Mouse (Mus musculus) layer of hippocampus, adult 8-10 months (tissue): Measurements from ENCODE around the gene Mesd. TPM values are rescaled to one million over a fixed set of nuclear protein-coding genes. Genes with fewer than 3 reads are reported as not detected.

ENCODE experiments used
- DNase-seq, 2 experiments: peaks; one replicate each; pipeline ENCODE4 v3.0.0; 2022; ENCODE audit warnings: low spot score in 2 of 2
- total RNA-seq, 4 experiments: library from RNA; stranded (reverse); gene quantifications; 2 replicates each; pipeline ENCODE4 v1.2.4; 2022

The Mesd gene
- total RNA-seq, 4 experiments from 2014 or later: 65.0 to 75.1 (median 68.2) TPM

DNA sequence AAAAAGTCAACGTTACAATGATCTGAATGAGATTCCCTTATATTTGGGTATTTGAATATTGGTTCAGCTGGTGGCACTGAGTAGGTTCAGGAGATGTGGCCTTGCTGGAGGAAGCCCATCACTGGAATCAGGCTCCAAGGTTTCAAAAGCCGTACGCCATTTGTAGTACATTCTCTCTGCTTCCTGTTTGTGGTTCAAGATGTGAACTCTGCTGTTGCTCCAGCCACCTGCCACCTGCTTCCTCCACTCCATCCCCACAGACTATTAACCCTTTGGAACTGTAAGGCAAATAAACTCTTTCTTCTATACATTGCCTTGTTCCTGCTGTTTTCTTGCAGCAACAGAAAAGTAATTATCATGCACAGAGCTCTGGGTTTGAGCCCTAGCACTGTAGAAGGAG, 27.6 kb downstream of the Mesd start:
- no peak for DNase-seq

DNA sequence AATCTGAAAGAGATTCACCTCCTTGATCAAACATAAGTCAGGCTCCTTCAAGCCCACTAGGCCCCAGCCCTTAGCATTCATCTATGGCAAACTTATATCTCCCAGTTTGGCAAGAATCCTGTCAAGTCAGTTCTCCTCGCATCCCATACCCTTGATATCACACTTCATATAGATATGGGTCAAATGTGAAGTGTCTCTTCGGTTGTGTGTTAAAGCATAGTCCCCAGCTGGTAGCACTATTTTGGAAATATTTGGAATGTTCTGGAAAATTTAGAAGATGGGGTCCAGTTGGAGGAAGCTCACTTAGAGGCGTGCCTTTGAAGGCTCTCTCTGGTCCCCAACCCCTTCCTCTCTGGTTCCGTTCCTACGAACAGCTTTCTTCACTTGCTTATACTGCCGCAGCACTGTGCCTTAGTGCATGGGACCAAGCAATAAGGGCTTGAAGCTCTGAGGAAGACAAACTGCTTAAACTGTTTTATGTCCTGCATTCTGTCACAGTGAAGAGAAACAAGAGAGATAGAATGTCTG, 29.2 kb downstream of the Mesd start:
- no peak for DNase-seq

DNA sequence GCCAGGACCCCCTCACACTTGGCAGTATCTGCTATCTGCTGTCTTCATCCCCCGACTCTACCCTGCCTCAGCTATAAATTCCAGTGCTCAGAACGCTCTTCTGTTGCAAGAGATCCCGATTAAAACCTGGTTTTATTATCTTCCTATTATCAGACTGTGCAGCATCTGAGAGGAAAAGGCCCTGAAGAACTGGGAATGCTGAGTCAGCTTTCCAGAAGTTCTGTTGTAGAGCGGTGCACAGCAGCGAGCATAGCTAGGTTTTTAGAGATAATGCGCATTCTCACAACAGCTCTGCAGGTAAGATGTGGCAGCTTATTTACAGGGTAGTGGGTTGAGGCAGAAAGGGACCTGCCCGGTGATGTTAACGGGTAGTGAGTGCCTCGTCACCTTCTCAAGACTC, 29.7 kb downstream of the Mesd start:
- no peak for DNase-seq

DNA sequence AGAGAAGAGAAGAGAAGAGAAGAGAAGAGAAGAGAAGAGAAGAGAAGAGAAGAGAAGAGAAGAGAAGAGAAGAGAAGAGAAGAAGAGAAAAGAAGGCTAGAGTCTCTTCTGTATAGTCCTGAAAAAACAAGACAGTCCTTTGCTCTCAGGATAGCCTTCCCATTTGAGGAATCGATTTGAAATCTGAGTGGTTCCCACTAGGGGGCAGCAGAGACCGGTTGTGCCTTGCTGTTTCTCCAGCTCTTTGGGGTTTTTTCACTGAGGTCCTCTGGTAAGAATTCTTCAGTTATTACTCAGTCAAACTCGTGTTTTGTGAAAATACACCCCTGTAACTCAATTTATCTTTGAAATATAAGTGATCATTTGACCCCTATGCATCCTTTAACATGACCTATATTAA, 30.3 kb downstream of the Mesd start:
- DNase-seq: peak; percentile 66 to 85

DNA sequence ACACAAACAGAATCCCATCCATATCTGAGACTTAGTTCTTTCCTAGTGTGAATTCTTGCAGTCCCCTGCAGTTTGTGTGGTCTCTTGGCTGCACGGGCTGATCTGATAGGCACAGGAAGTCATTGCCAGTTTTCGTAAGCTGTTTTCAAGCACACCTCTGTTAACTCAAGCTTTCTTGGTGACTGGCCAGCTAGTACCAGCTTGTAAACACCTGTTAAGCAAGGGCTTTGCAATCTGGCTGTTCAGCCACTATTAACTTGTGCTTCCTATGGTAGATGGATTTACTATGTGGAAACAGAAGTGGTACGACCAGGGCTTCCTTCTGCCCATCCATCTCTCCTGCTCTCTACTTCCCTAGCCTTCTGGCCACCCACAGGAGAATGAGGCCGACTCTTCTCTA, 36.0 kb downstream of the Mesd start:
- no peak for DNase-seq

DNA sequence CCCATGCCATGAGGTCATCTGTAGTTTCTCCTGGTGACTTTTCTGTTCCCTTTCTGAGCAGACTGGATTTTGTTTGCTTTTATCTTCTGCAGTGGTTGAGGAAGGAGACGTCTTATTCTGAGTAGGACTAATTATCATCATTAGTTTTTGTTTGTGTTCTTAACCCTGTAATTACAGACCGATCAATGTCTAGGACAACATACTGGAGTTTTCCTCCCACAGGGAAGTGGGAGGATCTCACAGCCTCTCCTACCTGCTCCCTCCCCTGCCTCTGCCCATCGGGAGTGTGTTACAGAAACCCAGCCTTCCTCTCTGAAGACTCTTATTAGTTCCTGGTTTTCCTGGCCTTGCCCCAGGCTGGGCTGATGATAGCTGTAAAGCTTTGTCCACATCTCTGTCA, 37.4 kb downstream of the Mesd start:
- DNase-seq: no peak

DNA sequence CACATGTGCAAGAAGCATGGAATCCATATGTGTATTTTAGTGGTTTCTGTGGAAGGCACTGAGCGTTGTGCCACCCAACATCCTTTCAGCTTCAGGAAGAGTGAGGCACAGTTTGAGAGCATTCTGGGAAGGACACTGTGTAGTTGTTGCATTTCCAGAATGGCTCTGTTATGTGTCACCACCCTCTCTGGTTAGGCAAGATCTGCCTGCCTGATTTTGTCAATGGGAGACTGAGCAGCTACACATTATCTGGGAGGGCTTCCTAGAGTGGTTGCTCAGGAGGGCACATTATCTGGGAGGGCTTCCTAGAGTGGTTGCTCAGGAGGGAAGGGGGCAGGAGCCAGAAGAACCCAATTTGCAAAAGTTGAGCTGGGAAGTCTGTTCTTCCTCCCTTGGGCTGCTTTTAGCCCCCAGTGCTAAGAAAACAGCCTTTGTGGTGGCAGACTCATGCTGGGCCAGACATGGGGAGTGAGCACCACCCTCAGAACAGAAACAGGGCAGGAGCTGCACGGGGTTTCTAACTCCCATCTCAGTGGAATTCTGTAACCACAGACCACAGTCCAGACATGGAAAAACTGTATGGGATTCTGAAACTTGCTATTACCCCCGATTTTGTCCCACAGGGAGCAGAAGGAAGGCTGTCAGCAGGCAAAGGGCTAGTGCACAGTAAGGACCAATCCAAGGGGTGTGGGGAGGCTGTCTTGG, 54.9 kb downstream of the Mesd start:
- DNase-seq: no peak

DNA sequence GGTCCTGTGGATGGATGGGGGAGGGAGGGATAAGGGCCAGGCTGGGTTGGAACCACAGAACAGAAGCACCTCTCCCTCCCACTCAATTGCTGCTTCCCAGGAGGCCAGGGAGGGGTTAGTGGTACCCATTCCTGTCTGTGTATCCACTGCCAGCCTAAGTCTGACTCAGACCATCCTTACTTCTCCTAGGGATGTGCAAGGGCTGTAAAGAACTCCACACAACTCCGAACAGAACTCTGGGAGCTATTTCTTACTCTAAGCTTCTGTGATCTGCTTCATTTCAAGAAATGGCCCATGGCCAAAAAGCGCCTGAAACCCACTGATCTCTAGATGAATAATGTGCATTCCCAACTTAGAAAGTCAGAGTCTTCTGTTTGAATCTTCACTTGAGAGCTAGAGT, 55.9 kb downstream of the Mesd start:
- no peak for DNase-seq

DNA sequence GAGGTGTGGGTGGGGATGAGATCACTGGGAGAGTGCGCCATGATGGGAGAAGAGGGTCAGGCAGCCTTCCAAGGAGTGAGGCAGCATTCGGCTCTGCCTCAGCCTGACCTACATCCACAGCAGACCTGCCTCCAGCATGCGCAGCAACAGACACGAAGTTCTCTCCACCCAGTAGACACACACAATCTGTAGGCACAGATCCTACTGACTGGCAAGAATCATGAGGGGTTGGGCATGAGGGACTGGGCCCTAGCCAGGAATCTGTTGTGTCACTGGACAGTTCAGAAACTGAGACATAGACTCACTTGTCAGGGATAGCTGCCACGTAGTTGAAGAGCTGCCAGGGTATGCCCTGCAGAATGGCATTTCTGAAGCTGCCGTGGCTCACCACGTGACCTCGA, 57.4 kb downstream of the Mesd start:
- DNase-seq: peak; percentile 36 to 37

DNA sequence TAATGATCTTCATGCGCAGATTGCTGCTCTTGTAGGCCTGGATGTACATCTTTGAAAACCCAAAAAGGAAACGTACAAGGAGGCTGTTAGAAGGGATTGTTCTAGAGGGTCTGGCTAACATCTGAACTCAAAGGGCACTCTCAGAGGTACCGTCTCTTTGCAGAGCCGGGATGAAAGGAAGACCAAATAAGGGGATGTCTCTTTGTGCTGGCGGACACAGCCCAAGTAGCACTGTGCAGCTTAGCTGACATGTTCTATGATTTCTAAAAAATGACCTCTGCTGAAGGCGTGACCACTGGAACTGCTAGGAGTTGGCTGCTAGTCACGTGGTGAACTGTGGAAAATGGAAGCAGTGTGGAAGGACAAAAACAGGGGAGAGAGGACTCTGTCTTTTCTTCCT, 64.5 kb downstream of the Mesd start:
- DNase-seq: no peak

DNA sequence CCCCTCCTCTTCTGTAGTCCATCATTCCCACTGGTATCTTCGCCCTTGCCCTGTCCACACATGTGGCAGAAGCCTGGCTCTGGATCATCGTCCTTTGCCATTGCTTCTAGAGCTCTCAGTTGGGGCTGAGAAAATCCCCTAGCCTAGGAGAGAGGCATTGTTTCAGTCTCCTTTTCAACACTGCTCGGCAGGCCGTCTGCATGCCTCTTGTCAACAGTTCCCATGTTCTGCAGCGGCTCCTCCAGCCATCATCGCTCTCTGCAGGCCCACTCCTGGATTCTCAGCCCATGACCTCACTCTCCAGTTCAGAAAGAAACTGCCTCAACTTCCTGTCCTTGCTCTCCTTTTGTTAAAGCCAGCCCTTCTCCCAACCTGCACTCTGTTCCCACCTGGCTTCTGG, 65.4 kb downstream of the Mesd start:
- no peak for DNase-seq

Other genes with a start within 250 kb of the Mesd start
- gene Il16, start 138.7 kb upstream of the Mesd start, total RNA-seq: 10 to 100 TPM; 48.4 to 58.4 (median 54.1) TPM
- gene Cfap161, start 89.6 kb upstream of the Mesd start, total RNA-seq: 1 to 10 TPM; 1.2 to 2.2 (median 1.8) TPM
- gene Tlnrd1, start 161 bp upstream of the Mesd start, total RNA-seq: 10 to 100 TPM; 18.6 to 20.7 (median 20.1) TPM
- gene Cemip, start 202.0 kb downstream of the Mesd start, total RNA-seq: 10 to 100 TPM; 17.3 to 23.1 (median 20.9) TPM